Mouse (Mus musculus) spleen, postnatal 0 days (tissue): Measurements from ENCODE around the gene Gm5169. TPM values are rescaled to one million over a fixed set of nuclear protein-coding genes. Genes with fewer than 3 reads are reported as not detected.

ENCODE experiments used
- polyA plus RNA-seq: library from polyadenylated mRNA; unstranded; fragments of >200 nt; fragmentation: Nextera tagmentation; extraction: Ambion mirVana; gene quantifications from 2 replicates; pipeline ENCODE4 v1.2.1, GENCODE M21; 2015

The Gm5169 gene
- not detected in 2 replicates for polyA plus RNA-seq

GRCm38 (mm10) chrX:25301355-25301754, at the start of gene Gm5169:
Gene Gm5169 (minus strand): TSS chrX:25301455.

